Mouse (Mus musculus) kidney, postnatal 36 days (tissue): ENCODE data around the gene Cysrt1.

Source experiments
- DNase-seq, 2 experiments: peaks; one replicate each; pipeline ENCODE4 v3.0.0; 2021 to 2022; ENCODE audit warnings: mixed read lengths in 2 of 2

The Cysrt1 gene

DNA sequence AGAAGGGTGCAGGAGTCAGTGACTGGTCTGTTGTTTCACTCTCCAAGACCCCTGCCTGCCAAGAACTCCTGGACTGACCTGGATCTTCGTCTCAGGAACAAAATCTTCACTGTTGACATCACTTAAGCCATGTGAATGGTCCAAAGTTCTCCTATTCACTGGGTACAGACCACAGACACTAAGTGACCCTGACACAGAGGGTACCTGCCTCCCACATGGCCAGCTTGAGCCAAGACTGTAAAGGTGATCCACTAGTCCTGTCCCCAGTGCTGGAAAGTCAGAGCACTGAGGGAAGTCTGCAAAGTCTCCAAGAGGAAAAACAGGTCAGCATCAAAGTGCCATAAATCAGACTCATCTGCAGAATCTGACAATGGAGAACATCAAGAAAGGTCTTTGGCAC lies 34.7 kb downstream of the Cysrt1 start:
- DNase-seq: peak in 1 of 2 experiments; percentile 36

DNA sequence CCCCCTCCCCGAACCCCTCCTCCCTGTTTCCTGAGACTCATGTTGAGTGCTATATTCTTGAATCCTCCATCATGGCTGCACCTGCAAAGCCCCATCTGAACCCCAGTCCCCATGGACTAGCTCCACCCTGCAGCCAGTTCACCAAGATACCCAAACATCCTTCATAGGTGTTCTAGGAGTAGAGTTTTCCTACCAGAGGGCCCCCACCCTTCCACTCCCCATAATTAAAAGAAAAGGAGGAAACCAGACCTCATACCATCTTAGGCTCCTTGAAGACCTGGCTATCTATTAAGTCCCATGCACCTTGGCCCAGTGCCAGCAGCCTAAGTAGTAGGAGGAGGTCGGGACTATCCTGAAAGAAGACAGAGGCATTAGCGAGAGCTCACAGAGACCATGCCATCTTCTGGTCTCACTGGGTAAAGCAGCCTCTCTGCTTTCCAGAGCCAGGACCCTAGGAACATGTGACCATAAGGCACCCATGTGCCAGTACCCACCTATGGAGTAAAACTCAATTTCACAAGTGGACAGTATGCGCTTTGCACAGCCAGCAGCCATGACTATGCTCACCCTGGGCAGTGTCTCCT lies 38.5 kb downstream of the Cysrt1 start:
- DNase-seq: peak in 1 of 2 experiments; percentile 61

DNA sequence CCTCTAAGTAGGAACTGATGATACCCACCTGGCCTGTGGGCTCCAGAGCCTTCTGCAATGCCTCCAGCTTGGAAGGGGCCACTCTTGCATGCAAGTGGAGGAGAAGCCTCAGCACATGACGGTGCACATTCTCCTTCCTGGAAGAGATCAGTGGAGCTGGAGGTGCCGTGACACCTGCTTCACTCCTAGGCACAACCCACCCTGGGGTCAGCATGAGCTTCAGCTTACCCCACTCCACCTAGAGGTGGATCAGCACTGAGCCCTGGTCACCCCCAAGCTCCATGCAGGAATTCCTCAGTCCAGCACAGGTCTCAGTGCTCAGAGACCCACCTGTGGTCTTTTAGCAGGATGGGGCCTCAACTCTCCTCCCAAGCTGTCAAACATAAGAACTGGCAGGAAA lies 41.6 kb downstream of the Cysrt1 start:
- no peak for DNase-seq

DNA sequence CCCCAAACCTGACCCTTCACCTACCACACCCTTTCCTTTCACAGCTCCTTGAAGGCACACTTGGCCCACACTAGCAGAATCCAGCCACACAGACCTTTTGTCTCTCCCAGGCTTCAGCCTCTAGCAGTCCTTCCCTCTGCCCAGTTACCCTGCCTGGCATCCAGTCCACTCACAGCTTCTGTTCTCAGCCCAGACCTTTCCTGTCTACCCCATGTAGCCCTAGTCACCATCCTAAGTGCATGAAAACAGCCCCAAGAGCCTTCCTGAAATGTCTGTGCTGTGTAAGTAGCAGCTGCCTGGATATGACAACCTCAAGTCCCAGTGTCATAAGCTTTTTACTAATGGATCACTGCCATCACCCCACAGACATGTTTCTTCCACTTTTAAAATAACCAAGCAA lies 44.3 kb downstream of the Cysrt1 start:
- DNase-seq: no peak

DNA sequence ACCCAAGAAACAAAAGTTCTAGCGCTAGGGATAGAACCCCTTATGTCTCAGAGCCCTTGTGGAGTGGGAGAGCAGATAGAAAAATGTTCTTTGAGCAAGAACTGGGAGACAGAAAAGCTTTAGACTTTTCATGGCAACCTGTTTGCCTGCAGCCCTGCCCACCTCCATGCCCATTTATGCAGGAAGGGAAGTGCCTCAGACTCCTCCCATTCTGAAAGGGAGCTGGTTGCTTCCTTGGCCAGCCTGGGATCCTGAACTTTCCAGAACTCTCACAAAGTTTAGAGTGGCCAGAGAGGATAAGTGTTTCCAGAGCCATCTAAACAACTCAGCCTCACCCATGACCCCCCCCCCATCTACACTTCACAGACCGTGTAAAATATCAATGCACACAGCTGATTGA lies 45.1 kb downstream of the Cysrt1 start:
- DNase-seq: peak in 1 of 2 experiments; percentile 40

DNA sequence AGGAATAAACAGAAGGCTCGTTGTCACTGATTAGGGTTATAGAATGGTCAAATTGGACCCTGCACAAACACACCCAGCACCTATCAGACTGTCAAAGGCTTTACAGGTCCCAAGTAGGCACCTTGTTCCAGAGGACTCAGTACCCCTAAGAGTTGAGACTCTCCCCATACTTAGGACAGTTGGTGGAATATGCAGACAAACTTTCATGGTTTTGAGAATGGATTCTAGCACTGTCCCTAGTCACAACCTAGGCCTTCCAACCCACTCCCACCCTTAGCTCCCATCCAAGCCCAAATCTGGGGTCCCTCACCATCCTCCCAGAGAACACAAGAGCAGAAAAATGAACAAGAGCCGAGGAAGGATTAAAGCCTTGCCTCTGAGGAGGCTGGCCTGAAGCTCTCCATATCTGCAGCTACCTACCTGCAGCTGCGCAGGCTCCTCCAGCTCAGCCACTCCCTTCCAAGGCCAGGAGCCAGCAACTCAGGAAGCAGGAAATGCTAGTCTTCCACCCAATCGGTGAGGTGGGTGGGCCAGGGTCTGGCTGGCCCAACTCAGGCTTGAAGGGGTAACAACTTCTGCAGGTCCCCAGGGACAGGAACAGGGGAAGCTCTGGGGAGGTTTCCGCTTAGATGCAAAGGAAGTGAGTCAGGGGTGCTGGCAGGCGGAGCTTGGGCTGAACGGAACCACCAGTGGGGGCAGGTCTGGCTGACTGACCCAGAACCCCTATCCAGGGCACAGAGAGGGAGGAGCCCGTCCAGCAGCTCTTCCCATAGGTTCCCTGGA lies 45.9 kb downstream of the Cysrt1 start, which contains the start of gene Tor4a:
Gene Tor4a (minus strand): TSS at position 715 of the 783 bp plus-strand sequence.
- DNase-seq: peak; percentile 89 to 94

DNA sequence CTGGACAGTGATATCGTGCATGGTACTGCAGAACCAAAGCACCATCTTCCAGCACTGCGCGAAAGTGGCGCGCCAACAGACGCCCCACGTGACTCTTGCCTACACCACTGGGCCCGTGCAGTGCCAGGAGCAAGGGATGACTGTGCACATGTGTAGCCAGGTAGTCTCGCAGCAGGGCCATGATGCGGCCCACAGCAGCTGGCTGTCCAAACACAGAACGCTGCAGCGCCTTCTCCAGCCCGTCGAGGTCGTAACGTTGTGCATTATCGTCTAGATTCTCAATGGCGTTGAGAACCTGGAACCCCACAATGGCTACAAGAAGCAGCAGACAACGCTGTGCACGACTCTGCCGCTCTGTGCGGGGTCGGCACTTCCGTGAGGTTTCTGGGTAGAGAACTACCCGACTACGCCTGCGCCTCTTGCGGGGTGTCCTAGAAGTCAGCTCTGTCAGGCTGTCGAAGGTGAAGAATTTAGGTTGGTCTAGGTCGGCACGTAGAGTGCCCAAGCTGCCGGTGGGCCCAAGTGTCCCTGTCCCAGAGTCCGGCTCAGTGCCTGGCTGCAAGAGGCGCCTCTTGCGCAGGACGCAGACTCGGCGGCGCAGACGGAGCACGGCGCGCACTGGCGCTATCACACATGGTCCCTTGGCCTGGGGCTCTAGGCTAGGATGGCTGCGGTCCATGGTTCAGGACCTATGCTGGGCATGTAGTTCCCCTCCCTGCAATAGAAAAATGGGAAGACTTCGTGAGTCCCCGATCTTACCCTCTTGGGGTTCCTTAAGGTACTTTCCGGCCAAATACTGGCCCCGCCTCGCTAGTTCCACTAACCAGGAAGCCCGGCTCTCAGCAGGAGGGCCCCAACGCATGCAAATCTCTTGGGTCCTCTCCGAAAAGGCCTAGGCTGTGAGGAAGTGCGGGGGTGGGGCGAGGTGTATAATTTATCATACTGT lies 46.8 kb downstream of the Cysrt1 start:
- peak; percentile 89 to 90 for DNase-seq

DNA sequence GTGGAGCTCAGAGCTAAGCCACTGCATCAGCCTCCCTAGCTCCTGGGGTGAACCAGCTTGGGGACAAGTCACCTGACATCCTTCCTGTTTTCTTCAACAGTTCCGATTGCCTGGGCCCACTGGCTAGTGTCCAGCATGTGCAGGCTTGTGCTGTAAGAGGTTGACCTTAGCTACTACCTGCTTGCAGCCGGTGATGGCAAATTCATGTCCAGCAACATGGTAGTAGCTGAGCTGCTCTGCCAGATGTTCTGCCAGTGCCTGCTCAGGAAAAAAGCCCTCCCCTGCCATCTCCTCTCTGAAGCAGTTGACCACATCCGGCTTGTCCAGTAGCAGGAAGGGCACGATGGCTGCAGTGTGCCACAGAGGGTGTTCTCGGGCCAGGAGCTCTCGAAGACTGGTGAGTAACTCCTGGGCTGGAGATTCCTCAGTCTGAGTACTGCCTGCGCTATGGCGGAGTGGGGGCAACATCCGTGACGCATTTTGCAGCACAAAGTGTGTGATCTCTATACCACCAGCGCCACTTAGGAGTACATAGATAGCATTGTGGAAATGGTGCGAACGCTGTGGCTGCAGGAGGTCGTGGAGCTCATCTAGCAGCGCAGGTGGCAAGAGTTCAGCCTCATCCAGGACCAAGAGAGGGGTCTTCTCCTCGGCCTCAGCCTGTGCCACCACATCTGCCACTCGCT lies 47.6 kb downstream of the Cysrt1 start:
- DNase-seq: peak in 1 of 2 experiments; percentile 42

DNA sequence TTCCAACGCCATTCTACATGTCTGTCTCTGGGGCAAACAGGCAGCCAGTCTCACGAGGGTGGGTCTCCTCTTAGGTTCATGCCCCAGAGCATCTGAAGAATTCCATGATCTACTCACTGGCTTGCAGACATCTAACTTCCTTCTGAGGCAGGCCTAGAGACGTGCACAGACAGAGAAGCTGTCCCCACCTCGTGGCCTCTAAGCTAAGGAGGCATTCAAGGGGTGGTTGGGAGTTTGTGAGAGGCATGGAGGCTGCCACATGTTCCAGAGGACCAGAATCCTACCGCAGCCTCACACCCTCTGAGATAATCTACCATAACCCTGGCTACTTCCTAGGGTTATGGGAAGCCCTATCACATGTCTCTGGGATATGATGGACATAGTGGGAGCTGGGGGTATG lies 48.2 kb downstream of the Cysrt1 start:
- no peak for DNase-seq

DNA sequence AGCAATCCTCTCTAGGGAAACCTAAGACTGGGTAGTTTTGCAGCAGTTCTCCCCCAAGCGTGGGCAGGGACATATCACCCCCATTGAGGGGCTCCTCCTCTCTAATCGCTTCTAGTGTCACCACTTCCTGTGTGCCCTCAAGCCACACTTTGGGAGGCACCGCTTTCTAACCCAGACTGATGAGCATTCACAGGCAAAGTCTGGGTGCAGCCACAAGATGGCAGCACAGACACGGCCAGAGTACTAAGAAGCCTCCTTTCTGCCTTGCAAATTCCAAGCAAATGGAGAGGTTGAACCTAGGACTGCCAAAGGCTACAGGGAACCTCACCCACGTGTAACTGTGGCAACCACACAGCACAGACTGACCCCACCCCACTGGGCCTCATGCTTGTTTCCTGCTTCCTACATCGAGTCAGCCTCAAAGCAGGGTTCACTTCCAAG lies 48.9 kb downstream of the Cysrt1 start:
- DNase-seq: peak; percentile 92 to 93
